Mouse (Mus musculus): ENCODE measurements around the gene Mpp4. TPM values are rescaled to one million over a fixed set of nuclear protein-coding genes. Genes with fewer than 3 reads are reported as not detected.
A peak's percentile ranks its signal among the peaks of the same experiment; 100 is the strongest.

Mpp4 gene
- polyA plus RNA-seq, 1 experiment = 1.6 TPM

DNA sequence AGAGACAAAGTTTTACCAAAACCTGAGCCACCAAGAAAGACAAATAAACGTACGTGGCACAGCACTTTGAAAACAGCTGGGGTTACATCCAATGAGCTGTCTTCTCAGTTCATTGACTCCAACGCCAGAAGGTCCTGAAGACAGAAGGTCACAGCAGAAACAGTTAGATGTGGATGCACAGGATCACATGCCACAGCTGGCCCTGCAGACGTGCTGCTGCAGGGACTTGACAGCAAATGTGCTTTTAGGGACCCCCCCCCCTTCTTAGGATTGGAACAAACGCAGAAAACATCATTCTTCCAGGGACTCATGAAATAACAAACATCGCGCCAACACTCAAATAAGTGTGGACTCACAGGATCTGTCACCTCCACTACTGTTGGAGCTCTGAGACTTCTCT lies 34.3 kb downstream of the Mpp4 start:
- Histone ChIP-seq H3K27me3 (ENCODE audit: control insufficient read depth, insufficient read depth, low read length) (no peaks in the 10 kb centered on the region), H3K27ac (ENCODE audit: control insufficient read depth, insufficient read depth, low read depth, low read length) (no peak overlapping the region), H3K4me1 (ENCODE audit: control insufficient read depth, insufficient read depth, low read length) (no peaks in the 10 kb centered on the region), H3K36me3 (ENCODE audit: control insufficient read depth, insufficient read depth, low read length) (no peaks in the 10 kb centered on the region), H3K4me3 (ENCODE audit: control insufficient read depth, low read depth, low read length) (no peak overlapping the region)
- no peak for TF ChIP-seq CTCF (IDR thresholded peaks at IDR 0.05; ENCODE audit: control insufficient read depth, insufficient read depth, insufficient replicate concordance, low read depth, low read length)
- TF ChIP-seq POLR2A (IDR thresholded peaks at IDR 0.05; ENCODE audit: control insufficient read depth, low read depth, low read length) = no peak

DNA sequence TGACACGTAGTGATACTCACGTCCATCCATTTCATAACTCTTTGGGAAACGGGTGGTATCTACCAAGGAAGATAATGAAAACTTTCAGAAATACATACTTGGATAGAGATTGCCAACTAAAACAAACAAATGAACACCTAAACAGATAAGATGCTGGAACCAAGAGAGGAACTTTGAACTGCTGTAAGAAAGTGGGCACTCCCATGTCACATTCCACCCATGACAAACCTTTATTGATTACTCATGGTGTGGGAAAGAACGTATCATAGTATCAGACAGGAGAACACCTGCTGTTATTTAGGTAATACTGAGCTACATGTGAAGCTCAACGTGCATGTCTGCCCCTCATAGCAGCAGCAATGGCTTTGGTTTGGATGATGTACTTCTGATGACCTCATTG lies 37.6 kb downstream of the Mpp4 start:
- Histone ChIP-seq H3K27me3 (ENCODE audit: control insufficient read depth, insufficient read depth, low read length) (no peaks in the 10 kb centered on the region), H3K27ac (ENCODE audit: control insufficient read depth, insufficient read depth, low read depth, low read length) (no peak overlapping the region), H3K4me3 (ENCODE audit: control insufficient read depth, low read depth, low read length) (no peak overlapping the region), H3K36me3 (ENCODE audit: control insufficient read depth, insufficient read depth, low read length) (no peaks in the 10 kb centered on the region), H3K4me1 (ENCODE audit: control insufficient read depth, insufficient read depth, low read length) (no peaks in the 10 kb centered on the region)
- TF ChIP-seq POLR2A (IDR thresholded peaks at IDR 0.05; ENCODE audit: control insufficient read depth, low read depth, low read length) (no peak), CTCF (IDR thresholded peaks at IDR 0.05; ENCODE audit: control insufficient read depth, insufficient read depth, insufficient replicate concordance, low read depth, low read length) (no peak)

DNA sequence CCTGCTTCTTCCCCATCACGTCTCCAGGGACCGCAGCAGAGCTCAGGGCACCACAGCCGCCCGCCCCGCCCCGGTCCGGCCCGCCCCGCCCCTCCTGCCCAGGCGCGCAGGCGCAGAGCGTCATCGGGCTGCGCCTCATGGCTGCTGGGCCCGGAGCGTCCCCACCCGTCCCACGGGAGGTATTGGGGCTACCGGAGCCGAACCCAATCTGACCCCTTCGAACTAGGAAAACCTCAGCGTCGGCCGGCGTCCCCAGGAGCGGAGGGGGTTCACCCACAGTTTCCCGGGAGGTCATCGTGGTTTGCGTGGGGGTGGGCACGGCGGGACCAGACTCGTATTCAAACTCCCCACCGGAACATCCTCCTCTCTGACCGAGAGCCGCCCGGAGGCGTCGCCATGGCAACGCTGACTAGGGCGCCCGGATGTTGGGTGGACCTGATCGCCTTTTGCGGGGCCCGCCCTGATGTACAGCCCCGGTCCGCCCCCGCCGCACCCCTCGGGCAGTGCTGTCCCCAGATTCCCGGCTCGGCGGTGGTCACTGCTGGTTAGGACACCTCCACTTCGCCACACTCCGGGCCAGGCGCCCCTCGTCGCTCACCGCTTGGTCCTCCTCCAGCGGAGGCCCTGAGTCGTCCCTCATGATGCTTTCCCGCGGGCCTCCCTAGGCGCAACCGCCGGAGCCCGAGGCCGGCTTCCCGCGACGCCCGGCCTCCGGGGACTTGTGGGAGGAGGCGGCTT lies 43.3 kb downstream of the Mpp4 start, which contains the start of gene Tmem237:
Gene Tmem237, minus strand, starts transcription at position 689 of the 738 bp plus-strand sequence.
- peak; percentile 86 for TF ChIP-seq POLR2A (IDR thresholded peaks at IDR 0.05; ENCODE audit: control insufficient read depth, low read depth, low read length)
- TF ChIP-seq CTCF (IDR thresholded peaks at IDR 0.05; ENCODE audit: control insufficient read depth, insufficient read depth, insufficient replicate concordance, low read depth, low read length) = no peak
- H3K36me3 ChIP-seq (ENCODE audit: control insufficient read depth, insufficient read depth, low read length) = no peaks in the 10 kb centered on the region; the same call in 1 of the 2 replicates
- no peaks in the 10 kb centered on the region for H3K27me3 ChIP-seq (ENCODE audit: control insufficient read depth, insufficient read depth, low read length)
- peak within 1 kb of the TSS; percentile 97 for H3K4me3 ChIP-seq (ENCODE audit: control insufficient read depth, low read depth, low read length)
- H3K4me1 ChIP-seq (ENCODE audit: control insufficient read depth, insufficient read depth, low read length) = peaks cover 2% of the 10 kb centered on the region; the same call in 1 of the 2 replicates
- peak within 1 kb of the TSS; percentile 93 for H3K27ac ChIP-seq (ENCODE audit: control insufficient read depth, insufficient read depth, low read depth, low read length)

DNA sequence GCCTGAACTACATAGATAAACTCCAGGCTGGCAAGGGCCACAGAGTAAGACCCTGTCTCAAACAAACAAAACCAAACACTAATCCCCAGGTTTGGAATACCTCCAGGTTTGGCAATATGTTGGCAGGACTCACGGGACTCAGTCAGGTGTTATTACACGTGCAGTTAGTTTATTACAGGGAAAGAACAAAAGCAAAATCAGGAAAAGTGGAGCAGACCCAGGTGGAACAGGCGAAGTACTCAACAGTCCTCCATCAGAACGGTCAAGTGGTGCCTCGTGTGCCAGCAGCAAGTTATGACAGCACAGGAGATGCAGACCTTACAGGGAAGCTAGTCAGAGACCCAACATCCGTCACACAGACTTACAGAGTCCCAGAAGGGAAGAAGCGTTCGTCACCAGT lies 52.7 kb downstream of the Mpp4 start:
- no peaks in the 10 kb centered on the region for H3K4me1 ChIP-seq (ENCODE audit: control insufficient read depth, insufficient read depth, low read length)
- no peaks in the 10 kb centered on the region for H3K27me3 ChIP-seq (ENCODE audit: control insufficient read depth, insufficient read depth, low read length)
- H3K36me3 ChIP-seq (ENCODE audit: control insufficient read depth, insufficient read depth, low read length) = peaks cover 3% of the 10 kb centered on the region
- H3K27ac ChIP-seq (ENCODE audit: control insufficient read depth, insufficient read depth, low read depth, low read length) = no peak overlapping the region
- H3K4me3 ChIP-seq (ENCODE audit: control insufficient read depth, low read depth, low read length) = no peak overlapping the region
- TF ChIP-seq POLR2A (IDR thresholded peaks at IDR 0.05; ENCODE audit: control insufficient read depth, low read depth, low read length) = no peak

DNA sequence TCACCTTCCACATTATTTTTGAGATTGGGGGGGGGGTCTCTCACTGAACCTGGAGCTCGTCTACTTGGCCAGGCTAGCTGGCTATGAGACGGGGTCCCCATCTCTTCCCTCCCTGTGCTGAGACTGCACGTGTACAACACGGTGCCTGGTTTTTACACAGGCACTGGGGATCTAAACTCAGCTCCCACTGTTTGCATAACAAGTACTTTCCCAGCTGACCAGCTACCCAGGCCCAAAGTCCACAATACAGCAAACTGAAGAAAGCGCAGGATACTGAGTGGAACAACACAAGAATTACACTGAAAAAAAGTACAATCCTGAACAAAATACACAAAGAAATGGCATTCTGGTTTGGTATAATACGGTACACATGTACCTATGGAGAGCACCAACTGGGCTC lies 61.1 kb downstream of the Mpp4 start:
- no peak for TF ChIP-seq CTCF (IDR thresholded peaks at IDR 0.05; ENCODE audit: control insufficient read depth, insufficient read depth, insufficient replicate concordance, low read depth, low read length)
- no peak for TF ChIP-seq POLR2A (IDR thresholded peaks at IDR 0.05; ENCODE audit: control insufficient read depth, low read depth, low read length)
- H3K27me3 ChIP-seq (ENCODE audit: control insufficient read depth, insufficient read depth, low read length) = no peaks in the 10 kb centered on the region
- H3K4me3 ChIP-seq (ENCODE audit: control insufficient read depth, low read depth, low read length) = no peak overlapping the region
- no peak overlapping the region for H3K27ac ChIP-seq (ENCODE audit: control insufficient read depth, insufficient read depth, low read depth, low read length)
- no peaks in the 10 kb centered on the region for H3K36me3 ChIP-seq (ENCODE audit: control insufficient read depth, insufficient read depth, low read length)
- no peaks in the 10 kb centered on the region for H3K4me1 ChIP-seq (ENCODE audit: control insufficient read depth, insufficient read depth, low read length)

DNA sequence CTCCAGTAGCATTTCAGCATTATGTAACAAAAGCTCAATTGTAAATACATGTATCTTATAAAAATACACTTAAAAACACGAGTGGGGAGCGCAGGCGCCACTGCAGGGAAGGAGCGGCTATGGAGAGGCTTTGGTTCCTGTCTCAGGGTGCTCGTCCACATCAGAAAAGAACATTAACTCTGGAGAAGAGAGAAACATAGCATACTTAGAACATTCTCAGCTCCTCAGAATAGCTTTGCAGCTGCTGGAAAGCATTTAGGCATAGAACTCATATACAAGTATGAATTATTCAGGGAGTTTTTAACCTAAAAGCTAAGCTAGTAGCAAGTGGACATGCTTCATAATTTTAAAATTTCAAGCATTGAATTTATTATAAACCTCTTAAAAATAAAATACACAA lies 62.2 kb downstream of the Mpp4 start:
- H3K27ac ChIP-seq (ENCODE audit: control insufficient read depth, insufficient read depth, low read depth, low read length) = no peak overlapping the region
- no peak overlapping the region for H3K4me3 ChIP-seq (ENCODE audit: control insufficient read depth, low read depth, low read length)
- TF ChIP-seq POLR2A (IDR thresholded peaks at IDR 0.05; ENCODE audit: control insufficient read depth, low read depth, low read length) (no peak), CTCF (IDR thresholded peaks at IDR 0.05; ENCODE audit: control insufficient read depth, insufficient read depth, insufficient replicate concordance, low read depth, low read length) (no peak)
- no peaks in the 10 kb centered on the region for H3K36me3 ChIP-seq (ENCODE audit: control insufficient read depth, insufficient read depth, low read length)
- no peaks in the 10 kb centered on the region for H3K27me3 ChIP-seq (ENCODE audit: control insufficient read depth, insufficient read depth, low read length)
- no peaks in the 10 kb centered on the region for H3K4me1 ChIP-seq (ENCODE audit: control insufficient read depth, insufficient read depth, low read length)

DNA sequence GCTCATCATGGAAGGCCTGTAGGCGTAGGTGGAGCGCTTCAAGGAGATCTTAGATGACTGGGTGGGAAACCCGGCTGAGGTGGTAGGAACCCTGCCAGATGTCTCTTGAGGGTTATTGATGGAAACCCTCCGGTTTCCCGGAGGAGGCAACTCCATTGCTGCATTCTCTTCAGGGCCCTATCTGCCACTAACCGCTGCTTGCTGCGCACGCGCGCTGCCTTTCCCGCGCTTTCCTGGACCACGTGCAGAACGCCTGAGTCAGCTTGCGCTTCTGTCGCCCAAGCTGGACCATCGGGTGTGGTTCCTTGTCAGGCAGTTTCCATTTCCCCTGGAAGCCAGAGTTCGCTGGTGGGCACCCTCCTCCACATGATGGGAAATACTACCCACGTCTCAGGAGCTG lies 68.5 kb downstream of the Mpp4 start, which contains the start of gene C2cd6:
Gene C2cd6, minus strand, starts transcription at position 196 of the 400 bp plus-strand sequence.
- Histone ChIP-seq H3K36me3 (ENCODE audit: control insufficient read depth, insufficient read depth, low read length) (peaks cover 1% of the 10 kb centered on the region; the same call in 1 of the 2 replicates), H3K27ac (ENCODE audit: control insufficient read depth, insufficient read depth, low read depth, low read length) (peak within 1 kb of the TSS; percentile 97), H3K27me3 (ENCODE audit: control insufficient read depth, insufficient read depth, low read length) (no peaks in the 10 kb centered on the region), H3K4me3 (ENCODE audit: control insufficient read depth, low read depth, low read length) (peak within 1 kb of the TSS; percentile 97), H3K4me1 (ENCODE audit: control insufficient read depth, insufficient read depth, low read length) (peaks cover 2% of the 10 kb centered on the region)
- TF ChIP-seq POLR2A (IDR thresholded peaks at IDR 0.05; ENCODE audit: control insufficient read depth, low read depth, low read length) = peak; percentile 71; the same call in 1 of the 2 replicates
- no peak for TF ChIP-seq CTCF (IDR thresholded peaks at IDR 0.05; ENCODE audit: control insufficient read depth, insufficient read depth, insufficient replicate concordance, low read depth, low read length)

Other genes with a start within 250 kb of the Mpp4 start
- 3.6 and 4.4 TPM in 2 replicates for gene Trak2, start 190.0 kb downstream of the Mpp4 start, polyA plus RNA-seq (2012; rRNA removed)
- gene Stradb, start 189.9 kb downstream of the Mpp4 start, polyA plus RNA-seq (2012; rRNA removed) = 10.9 and 11.6 TPM in 2 replicates
- 80.0 and 90.1 TPM in 2 replicates for gene C2cd6, start 68.5 kb downstream of the Mpp4 start, polyA plus RNA-seq (2012; rRNA removed)
- 56.1 and 59.7 TPM in 2 replicates for gene Tmem237, start 43.0 kb downstream of the Mpp4 start, polyA plus RNA-seq (2012; rRNA removed)
- gene Als2, start 73.8 kb upstream of the Mpp4 start, polyA plus RNA-seq (2012; rRNA removed) = 6.8 and 7.1 TPM in 2 replicates
- gene Cdk15, start 93.5 kb upstream of the Mpp4 start, polyA plus RNA-seq (2012; rRNA removed) = 1.3 and 1.6 TPM in 2 replicates

Data from testis, adult 2 months (tissue).